Mouse (Mus musculus): ENCODE measurements at regions not wholly inside any gene's neighbourhood (a gene's known extent, or its start where the extent isn't known, plus 50 kb on each side); places are given as distances from the start of the nearest gene placed in this dataset.

GRCm38 (mm10) chr3:136439907-136440645 is 114.2 kb upstream of the Bank1 start:
- no peak overlapping the region for H3K4me2 ChIP-seq (replicated peaks; ENCODE audit: low read depth)
- TF ChIP-seq CTCF (IDR thresholded peaks at IDR 0.05; ENCODE audit: low read depth) (no peak), EP300 (optimal IDR thresholded peaks at IDR 0.05) (no peak)
- no peak for DNase-seq (ENCODE audit: low spot score)
- H3K36me3 ChIP-seq (ENCODE audit: control insufficient read depth, insufficient read depth, low read length), result no peaks in the 10 kb centered on the region
- no peak overlapping the region for H3K27ac ChIP-seq (replicated peaks)
- no peak overlapping the region for H3K4me3 ChIP-seq (ENCODE audit: low read depth, low read length)
- ATAC-seq (ENCODE audit: low FRiP score, low TSS enrichment), result no peak
- no peak overlapping the region for H3K9ac ChIP-seq (ENCODE audit: low read length)
- H3K9me3 ChIP-seq (ENCODE audit: control insufficient read depth, low read length), result no peaks in the 10 kb centered on the region
- H3K27me3 ChIP-seq (ENCODE audit: control insufficient read depth, insufficient read depth, low read length), result no peaks in the 10 kb centered on the region
- H3K4me1 ChIP-seq (replicated peaks; ENCODE audit: control insufficient read depth, insufficient read depth), result no peaks in the 10 kb centered on the region
- 84% methylated on average over 7 of the region's 7 CpGs for WGBS

- Histone ChIP-seq H3K27ac (replicated peaks) (no peak overlapping the region), H3K4me3 (ENCODE audit: low read depth, low read length) (no peak overlapping the region), H3K36me3 (ENCODE audit: control insufficient read depth, insufficient read depth, low read length) (no peaks in the 10 kb centered on the region), H3K9ac (ENCODE audit: low read length) (no peak overlapping the region), H3K4me1 (replicated peaks; ENCODE audit: control insufficient read depth, insufficient read depth) (no peaks in the 10 kb centered on the region), H3K27me3 (ENCODE audit: control insufficient read depth, insufficient read depth, low read length) (no peaks in the 10 kb centered on the region), H3K4me2 (replicated peaks; ENCODE audit: low read depth) (no peak overlapping the region), H3K9me3 (ENCODE audit: control insufficient read depth, low read length) (no peaks in the 10 kb centered on the region)
- ATAC-seq (ENCODE audit: low FRiP score, low TSS enrichment), result no peak
- DNase-seq (ENCODE audit: low spot score), result no peak
- no peak for TF ChIP-seq CTCF (IDR thresholded peaks at IDR 0.05; ENCODE audit: low read depth)
- no peak for TF ChIP-seq EP300 (optimal IDR thresholded peaks at IDR 0.05)
- 71% methylated on average over 5 of the region's 5 CpGs for WGBS
Observed at GRCm38 (mm10) chr3:136439350-136439749, 113.5 kb upstream of the Bank1 start.

DNA sequence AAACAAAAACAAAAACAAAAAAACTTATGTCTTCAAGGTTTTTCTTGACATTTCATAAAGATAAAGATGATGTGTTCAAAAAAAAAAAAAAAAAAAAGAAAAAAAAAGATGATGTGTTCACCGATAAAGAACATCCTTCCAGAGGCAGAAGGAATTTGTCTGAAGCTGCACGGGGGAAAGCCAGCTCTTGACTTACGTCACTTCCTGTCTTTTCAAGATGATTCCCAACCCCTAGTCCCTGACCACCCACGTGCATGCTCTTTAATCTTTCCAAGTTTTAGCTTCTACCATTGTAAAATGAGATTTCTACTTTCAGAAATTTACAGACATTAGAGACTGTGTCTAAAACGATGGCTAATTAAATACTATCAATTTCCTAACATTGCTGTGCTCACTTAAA is 108.5 kb upstream of the Bank1 start:
- no peak for DNase-seq (ENCODE audit: low spot score)
- Histone ChIP-seq H3K9ac (ENCODE audit: low read length) (no peak overlapping the region), H3K4me3 (ENCODE audit: low read depth, low read length) (no peak overlapping the region), H3K4me1 (replicated peaks; ENCODE audit: control insufficient read depth, insufficient read depth) (no peaks in the 10 kb centered on the region), H3K27me3 (ENCODE audit: control insufficient read depth, insufficient read depth, low read length) (no peaks in the 10 kb centered on the region), H3K4me2 (replicated peaks; ENCODE audit: low read depth) (no peak overlapping the region), H3K27ac (replicated peaks) (no peak overlapping the region), H3K9me3 (ENCODE audit: control insufficient read depth, low read length) (no peaks in the 10 kb centered on the region), H3K36me3 (ENCODE audit: control insufficient read depth, insufficient read depth, low read length) (no peaks in the 10 kb centered on the region)
- TF ChIP-seq CTCF (IDR thresholded peaks at IDR 0.05; ENCODE audit: low read depth) (no peak), EP300 (optimal IDR thresholded peaks at IDR 0.05) (no peak)
- no peak for ATAC-seq (ENCODE audit: low FRiP score, low TSS enrichment)
- 58% methylated on average over 5 of the region's 5 CpGs for WGBS

DNA sequence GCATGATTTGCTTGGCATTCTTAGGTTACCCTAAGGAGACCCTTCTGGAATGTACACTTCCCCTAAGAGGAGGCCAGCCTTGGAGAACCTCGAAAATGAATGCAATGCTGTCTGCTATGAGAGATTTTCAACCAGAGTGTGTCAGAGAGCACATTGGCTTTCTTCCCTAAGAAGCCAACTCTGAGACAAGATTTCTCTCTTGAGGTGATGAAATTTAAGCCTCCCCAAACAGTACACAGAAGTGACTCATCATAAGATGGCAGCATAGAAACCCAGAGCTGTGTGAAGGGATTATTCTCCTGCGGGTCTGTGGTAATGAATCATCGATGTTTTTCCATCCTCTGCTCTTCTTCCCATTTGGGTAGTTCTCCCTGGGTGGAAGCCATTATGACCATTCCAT is 106.2 kb upstream of the Bank1 start:
- H3K9ac ChIP-seq (ENCODE audit: low read length), result no peak overlapping the region
- H3K4me2 ChIP-seq (replicated peaks; ENCODE audit: low read depth), result no peak overlapping the region
- H3K4me1 ChIP-seq (replicated peaks; ENCODE audit: control insufficient read depth, insufficient read depth), result no peaks in the 10 kb centered on the region
- no peaks in the 10 kb centered on the region for H3K27me3 ChIP-seq (ENCODE audit: control insufficient read depth, insufficient read depth, low read length)
- H3K27ac ChIP-seq (replicated peaks), result no peak overlapping the region
- 57% methylated on average over 3 of the region's 3 CpGs for WGBS
- no peaks in the 10 kb centered on the region for H3K9me3 ChIP-seq (ENCODE audit: control insufficient read depth, low read length)
- H3K36me3 ChIP-seq (ENCODE audit: control insufficient read depth, insufficient read depth, low read length), result no peaks in the 10 kb centered on the region
- no peak overlapping the region for H3K4me3 ChIP-seq (ENCODE audit: low read depth, low read length)
- DNase-seq (ENCODE audit: low spot score), result no peak
- TF ChIP-seq CTCF (IDR thresholded peaks at IDR 0.05; ENCODE audit: low read depth), result no peak
- TF ChIP-seq EP300 (optimal IDR thresholded peaks at IDR 0.05), result no peak
- ATAC-seq (ENCODE audit: low FRiP score, low TSS enrichment), result no peak

DNA sequence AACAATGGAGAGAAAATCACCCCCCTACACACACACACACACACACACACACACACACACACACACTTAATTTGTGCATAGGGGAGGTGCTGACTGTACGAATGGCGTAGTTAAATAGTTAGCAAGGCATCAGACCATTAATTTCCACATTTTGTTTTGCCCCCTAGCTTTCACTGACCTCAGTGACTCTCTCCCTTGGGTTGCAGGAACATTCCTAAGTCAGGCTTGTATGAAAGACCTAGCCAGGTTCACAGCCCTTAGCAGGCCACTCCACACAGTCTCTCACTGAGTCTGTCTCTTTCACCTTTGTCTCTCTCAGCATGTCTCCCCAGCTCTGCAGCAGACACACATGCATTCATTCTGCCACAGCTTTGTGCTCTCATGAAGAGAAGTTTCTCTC is 101.6 kb upstream of the Bank1 start:
- ATAC-seq (ENCODE audit: low FRiP score, low TSS enrichment) (no peak), DNase-seq (ENCODE audit: low spot score) (no peak)
- H3K4me3 ChIP-seq (ENCODE audit: low read depth, low read length), result no peak overlapping the region
- no peak overlapping the region for H3K4me2 ChIP-seq (replicated peaks; ENCODE audit: low read depth)
- H3K36me3 ChIP-seq (ENCODE audit: control insufficient read depth, insufficient read depth, low read length), result no peaks in the 10 kb centered on the region
- WGBS, result 94% methylated on average over 2 of the region's 2 CpGs
- no peaks in the 10 kb centered on the region for H3K4me1 ChIP-seq (replicated peaks; ENCODE audit: control insufficient read depth, insufficient read depth)
- no peak overlapping the region for H3K27ac ChIP-seq (replicated peaks)
- TF ChIP-seq CTCF (IDR thresholded peaks at IDR 0.05; ENCODE audit: low read depth), result no peak
- no peak for TF ChIP-seq EP300 (optimal IDR thresholded peaks at IDR 0.05)
- H3K9me3 ChIP-seq (ENCODE audit: control insufficient read depth, low read length), result no peaks in the 10 kb centered on the region
- H3K9ac ChIP-seq (ENCODE audit: low read length), result no peak overlapping the region
- no peaks in the 10 kb centered on the region for H3K27me3 ChIP-seq (ENCODE audit: control insufficient read depth, insufficient read depth, low read length)

GRCm38 (mm10) chr3:136426539-136427194 is 100.8 kb upstream of the Bank1 start:
- no peak overlapping the region for H3K4me3 ChIP-seq (ENCODE audit: low read depth, low read length)
- DNase-seq (ENCODE audit: low spot score) (no peak), ATAC-seq (ENCODE audit: low FRiP score, low TSS enrichment) (no peak)
- H3K36me3 ChIP-seq (ENCODE audit: control insufficient read depth, insufficient read depth, low read length), result no peaks in the 10 kb centered on the region
- no peak for TF ChIP-seq CTCF (IDR thresholded peaks at IDR 0.05; ENCODE audit: low read depth)
- no peak for TF ChIP-seq EP300 (optimal IDR thresholded peaks at IDR 0.05)
- H3K4me1 ChIP-seq (replicated peaks; ENCODE audit: control insufficient read depth, insufficient read depth), result no peaks in the 10 kb centered on the region
- H3K27me3 ChIP-seq (ENCODE audit: control insufficient read depth, insufficient read depth, low read length), result no peaks in the 10 kb centered on the region
- H3K9ac ChIP-seq (ENCODE audit: low read length), result no peak overlapping the region
- WGBS, result 67% methylated on average over 8 of the region's 8 CpGs
- H3K27ac ChIP-seq (replicated peaks), result no peak overlapping the region
- no peak overlapping the region for H3K4me2 ChIP-seq (replicated peaks; ENCODE audit: low read depth)
- H3K9me3 ChIP-seq (ENCODE audit: control insufficient read depth, low read length), result no peaks in the 10 kb centered on the region

Measured in stomach, postnatal 0 days (tissue).